13 mouse cellular contexts compared by ENCODE assay signal in genomic region chr10:39654001-39654416, GRCm38 (mm10). TPM values are rescaled to one million over a fixed set of nuclear protein-coding genes. Genes with fewer than 3 reads are reported as not detected.
DNase-seq lines count a peak whose midpoint lies in the region; ATAC-seq lines count a peak whose summit lies in the region.
"Had no signal": no experiment of that assay in that cellular context is flagged by ENCODE, and none has a peak within 500 bp of the region (broad histone marks: within the 10 kb centered on the region; RNA-seq: fewer than 3 reads in every experiment).

No protein-coding gene starts in this region.

- no peak overlapping the region for H3K4me3 ChIP-seq in lung, embryonic 15.5 days
- no peak overlapping the region for H3K4me3 ChIP-seq in forebrain, embryonic 13.5 days
- no peak overlapping the region for H3K4me3 ChIP-seq in limb, embryonic 11.5 days (ENCODE audit: low read depth, low read length)
- no peak overlapping the region for H3K4me3 ChIP-seq in neural tube, embryonic 14.5 days (ENCODE audit: low read depth, low read length)
- H3K4me3 ChIP-seq: left cerebral cortex, adult 2 months had no signal

- 0 out of 2 replicates have a peak, but pooled peaks have one; percentile 13 for ATAC-seq in lung, embryonic 15.5 days (ENCODE audit: borderline replicate concordance, extremely low read depth, low FRiP score, low TSS enrichment)
- peak; percentile 61; the same call in 1 of the 2 replicates for ATAC-seq in forebrain, embryonic 13.5 days
- peak; percentile 89 for ATAC-seq in limb, embryonic 11.5 days (ENCODE audit: insufficient number of reproducible peaks, low FRiP score, low TSS enrichment, low read depth)
- ATAC-seq in neural tube, embryonic 14.5 days (ENCODE audit: low read depth) = peak; percentile 38; the same call in 1 of the 2 replicates

- H3K4me2 ChIP-seq in lung, embryonic 15.5 days = no peak overlapping the region
- H3K4me2 ChIP-seq in forebrain, embryonic 13.5 days = no peak overlapping the region
- H3K4me2 ChIP-seq in limb, embryonic 11.5 days (ENCODE audit: low read depth, severe bottlenecking) = no peak overlapping the region
- H3K4me2 ChIP-seq in neural tube, embryonic 14.5 days (ENCODE audit: low read depth, low read length) = no peak overlapping the region
- H3K4me2 ChIP-seq: lung, embryonic 14.5 days had no signal

- H3K9me3 ChIP-seq in lung, embryonic 15.5 days = no peaks in the 10 kb centered on the region
- H3K9me3 ChIP-seq in forebrain, embryonic 13.5 days (replicated peaks) = no peaks in the 10 kb centered on the region
- no peaks in the 10 kb centered on the region for H3K9me3 ChIP-seq in limb, embryonic 11.5 days (ENCODE audit: control insufficient read depth, low read length)
- no peaks in the 10 kb centered on the region for H3K9me3 ChIP-seq in neural tube, embryonic 14.5 days (ENCODE audit: control insufficient read depth, low read length)

- peaks cover 25% of the 10 kb centered on the region for H3K4me1 ChIP-seq in lung, embryonic 15.5 days
- peaks cover 26% of the 10 kb centered on the region for H3K4me1 ChIP-seq in forebrain, embryonic 13.5 days
- peaks cover 19% of the 10 kb centered on the region for H3K4me1 ChIP-seq in limb, embryonic 11.5 days (ENCODE audit: control insufficient read depth, insufficient read depth, low read length)
- H3K4me1 ChIP-seq in neural tube, embryonic 14.5 days (ENCODE audit: control insufficient read depth, insufficient read depth, low read length) = peaks cover 15% of the 10 kb centered on the region

- H3K9ac ChIP-seq in lung, embryonic 15.5 days = no peak overlapping the region
- no peak overlapping the region for H3K9ac ChIP-seq in forebrain, embryonic 13.5 days
- no peak overlapping the region for H3K9ac ChIP-seq in limb, embryonic 11.5 days (ENCODE audit: low read length)
- no peak overlapping the region for H3K9ac ChIP-seq in neural tube, embryonic 14.5 days (replicated peaks; ENCODE audit: low read depth, low read length)
- H3K9ac ChIP-seq: lung, embryonic 14.5 days had no signal

- no peaks in the 10 kb centered on the region for H3K27me3 ChIP-seq in lung, embryonic 15.5 days
- no peaks in the 10 kb centered on the region for H3K27me3 ChIP-seq in forebrain, embryonic 13.5 days
- no peaks in the 10 kb centered on the region for H3K27me3 ChIP-seq in limb, embryonic 11.5 days (ENCODE audit: control insufficient read depth, insufficient read depth, low read length)
- no peaks in the 10 kb centered on the region for H3K27me3 ChIP-seq in neural tube, embryonic 14.5 days (ENCODE audit: control insufficient read depth, insufficient read depth, low read length)
- H3K27me3 ChIP-seq: CH12.LX had no signal

- no peak overlapping the region for H3K27ac ChIP-seq in lung, embryonic 15.5 days
- H3K27ac ChIP-seq in forebrain, embryonic 13.5 days = 0 out of 2 replicates have a peak overlapping the region, but pooled peaks have one; percentile 0
- H3K27ac ChIP-seq in limb, embryonic 11.5 days (replicated peaks; ENCODE audit: low read depth, low read length) = 0 out of 2 replicates have a peak overlapping the region, but pooled peaks have one; percentile 1
- H3K27ac ChIP-seq in neural tube, embryonic 14.5 days (ENCODE audit: low read depth, low read length) = no peak overlapping the region
- H3K27ac ChIP-seq: left cerebral cortex, adult 2 months had no signal

- H3K36me3 ChIP-seq in lung, embryonic 15.5 days = peaks cover 38% of the 10 kb centered on the region
- peaks cover 30% of the 10 kb centered on the region for H3K36me3 ChIP-seq in forebrain, embryonic 13.5 days (ENCODE audit: poor library complexity, severe bottlenecking)
- H3K36me3 ChIP-seq in limb, embryonic 11.5 days (ENCODE audit: control insufficient read depth, insufficient read depth, low read length) = no peaks in the 10 kb centered on the region
- H3K36me3 ChIP-seq in neural tube, embryonic 14.5 days (ENCODE audit: control insufficient read depth, insufficient read depth, low read length) = no peaks in the 10 kb centered on the region

- DNase-seq in lung, postnatal 25 days (ENCODE audit: low spot score) = no peak
- DNase-seq in limb, embryonic 11.5 days (ENCODE audit: low spot score) = peak; percentile 70
- DNase-seq in layer of hippocampus, postnatal 10 days (ENCODE audit: low spot score in 2 of 2) = no peak
- no peak for DNase-seq in adrenal gland, postnatal 36 days
- DNase-seq in urinary bladder, adult 18-20 months (ENCODE audit: low spot score in 2 of 2) = no peak
- DNase-seq: kidney, adult 9 months; lung, embryonic 14.5 days; thymus, postnatal 36 days had no signal

- 53% methylated on average over 8 of the region's 8 CpGs for WGBS in lung, embryonic 15.5 days
- WGBS in forebrain, embryonic 13.5 days = 65% methylated on average over 8 of the region's 8 CpGs
- WGBS in limb, embryonic 11.5 days = 11% methylated on average over 8 of the region's 8 CpGs
- 48% methylated on average over 8 of the region's 8 CpGs for WGBS in neural tube, embryonic 14.5 days

RNA-seq across cellular contexts. Expression of gene Traf3ip2, which starts 41.3 kb away (rescaled TPM):
- polyA plus RNA-seq in lung, embryonic 15.5 days (2015; fragmentation: Nextera tagmentation; extraction: Ambion mirVana) = 30.1 and 33.5 TPM in 2 replicates
- polyA plus RNA-seq in forebrain, embryonic 13.5 days (2015; fragmentation: Nextera tagmentation; extraction: Ambion mirVana) = 3.6 and 4.6 TPM in 2 replicates
- 5.9 and 8.0 TPM in 2 replicates for polyA plus RNA-seq in limb, embryonic 11.5 days (2014; fragmentation: Nextera tagmentation; extraction: Ambion mirVana)
- 5.7 and 6.1 TPM in 2 replicates for polyA plus RNA-seq in neural tube, embryonic 14.5 days (2014; fragmentation: Nextera tagmentation; extraction: Ambion mirVana)
- 1 to 10 TPM; 1.9 to 2.0 TPM for total RNA-seq in layer of hippocampus, postnatal 10 days (2021)
- total RNA-seq in adrenal gland, postnatal 36 days (2021) = 10 to 100 TPM; 12.5 to 18.9 TPM

Comparison
In these comparisons a context has a peak if more than half of its experiments do, and no peak if none do; other contexts are left out.
1. ATAC-seq: peak in every context shown above with its lines; median percentile 89 in limb, embryonic 11.5 days; 61 in forebrain, embryonic 13.5 days; 38 in neural tube, embryonic 14.5 days; 13 in lung, embryonic 15.5 days.
2. H3K27ac ChIP-seq: peak in forebrain, embryonic 13.5 days (single experiment) and limb, embryonic 11.5 days (single experiment); none in lung, embryonic 15.5 days (single experiment) and neural tube, embryonic 14.5 days (single experiment).